Comparison of ENCODE assay signal across 11 mouse cellular contexts in genomic region chr13:120299991-120300442, GRCm38 (mm10). TPM values are rescaled to one million over a fixed set of nuclear protein-coding genes. Genes with fewer than 3 reads are reported as not detected.
DNase-seq lines count a peak whose midpoint lies in the region; ATAC-seq and TF ChIP-seq lines count a peak whose summit lies in the region.
"Had no signal": no experiment of that assay in that cellular context is flagged by ENCODE, and none has a peak within 500 bp of the region (broad histone marks: within the 10 kb centered on the region; RNA-seq: fewer than 3 reads in every experiment).

BC147527 (plus strand) TSS chr13:120300392.

- H3K36me3 ChIP-seq in lung, postnatal 0 days (ENCODE audit: insufficient read depth, low read length) = no peaks in the 10 kb centered on the region
- no peaks in the 10 kb centered on the region for H3K36me3 ChIP-seq in forebrain, embryonic 13.5 days (ENCODE audit: poor library complexity, severe bottlenecking)

- WGBS in lung, postnatal 0 days = 56% methylated on average over 2 of the region's 2 CpGs
- WGBS in forebrain, embryonic 13.5 days = 54% methylated on average over 2 of the region's 2 CpGs

- no peak within 1 kb of the TSS for H3K9ac ChIP-seq in lung, postnatal 0 days (replicated peaks; ENCODE audit: low read depth)
- H3K9ac ChIP-seq in forebrain, embryonic 13.5 days = no peak within 1 kb of the TSS

- no peak for TF ChIP-seq EP300 in lung, postnatal 0 days (IDR thresholded peaks at IDR 0.05)

- TF ChIP-seq CTCF in lung, postnatal 0 days (IDR thresholded peaks at IDR 0.05) = no peak
- TF ChIP-seq CTCF in left cerebral cortex, adult 2 months (IDR thresholded peaks at IDR 0.05) = no peak

- peak; percentile 33 for DNase-seq in lung, postnatal 25 days (ENCODE audit: low spot score)
- DNase-seq in lung, postnatal 0 days (ENCODE audit: low spot score) = no peak
- DNase-seq in brain, adult 2 months (ENCODE audit: low read depth, low spot score) = peak; percentile 18
- DNase-seq in naive thymus-derived CD4-positive, alpha-beta T cell, adult 2 months (ENCODE audit: low read depth) = peak; percentile 76
- no peak for DNase-seq in left cerebral cortex, adult 2 months (ENCODE audit: extremely low spot score in 1 of 2, low spot score in 2 of 2)
- DNase-seq in adrenal gland, postnatal 4 days (ENCODE audit: low spot score in 2 of 2) = no peak
- DNase-seq: cerebellum, adult 9-10 months; kidney, adult 18-20 months had no signal

- no peak for ATAC-seq in lung, postnatal 0 days
- no peak for ATAC-seq in forebrain, embryonic 13.5 days

- no peaks in the 10 kb centered on the region for H3K27me3 ChIP-seq in lung, postnatal 0 days (replicated peaks; ENCODE audit: insufficient read depth, low read length)
- H3K27me3 ChIP-seq in forebrain, embryonic 13.5 days = no peaks in the 10 kb centered on the region

- no peak within 1 kb of the TSS for H3K4me3 ChIP-seq in lung, postnatal 0 days (ENCODE audit: low read depth, low read length)
- no peak within 1 kb of the TSS for H3K4me3 ChIP-seq in left cerebral cortex, adult 2 months
- H3K4me3 ChIP-seq in forebrain, embryonic 13.5 days = no peak within 1 kb of the TSS
- H3K4me3 ChIP-seq: erythroblast, embryonic 14.5 days had no signal

- no peaks in the 10 kb centered on the region for H3K4me1 ChIP-seq in lung, postnatal 0 days (ENCODE audit: insufficient read depth, low read depth, low read length)
- no peaks in the 10 kb centered on the region for H3K4me1 ChIP-seq in forebrain, embryonic 13.5 days

- intact Hi-C loops in left cerebral cortex, adult 2 months (cut with DNase I) = no loop called here

- no peak within 1 kb of the TSS for H3K27ac ChIP-seq in lung, postnatal 0 days (ENCODE audit: low read length)
- no peak within 1 kb of the TSS for H3K27ac ChIP-seq in left cerebral cortex, adult 2 months
- no peak within 1 kb of the TSS for H3K27ac ChIP-seq in forebrain, embryonic 13.5 days

- no peaks in the 10 kb centered on the region for H3K9me3 ChIP-seq in lung, postnatal 0 days (ENCODE audit: low read length)
- H3K9me3 ChIP-seq in forebrain, embryonic 13.5 days (replicated peaks) = no peaks in the 10 kb centered on the region

- no peak within 1 kb of the TSS for H3K4me2 ChIP-seq in lung, postnatal 0 days (replicated peaks; ENCODE audit: low read depth, low read length)
- H3K4me2 ChIP-seq in forebrain, embryonic 13.5 days = no peak within 1 kb of the TSS

RNA-seq across cellular contexts. Expression of gene BC147527, which starts in this region (rescaled TPM):
- 0.36 and 0.46 TPM in 2 replicates for polyA plus RNA-seq in lung, postnatal 0 days (2015; fragmentation: Nextera tagmentation; extraction: Ambion mirVana)
- total RNA-seq in left cerebral cortex, adult 2 months (2021) = not detected
- polyA plus RNA-seq in forebrain, embryonic 13.5 days (2015; fragmentation: Nextera tagmentation; extraction: Ambion mirVana) = not detected in 2 replicates
- total RNA-seq in adrenal gland, postnatal 4 days (2021) = not detected
- total RNA-seq: left cerebral cortex, adult 18-20 months had no signal
- polyA plus RNA-seq: erythroblast, embryonic 14.5 days had no signal

Comparison
In these comparisons a context has a peak if more than half of its experiments do, and no peak if none do; other contexts are left out.
1. DNase-seq: peak in lung, postnatal 25 days (single experiment), brain, adult 2 months (single experiment) and naive thymus-derived CD4-positive, alpha-beta T cell, adult 2 months (single experiment); none in lung, postnatal 0 days (single experiment), left cerebral cortex, adult 2 months (0 of 2) and adrenal gland, postnatal 4 days (0 of 2).